Mouse (Mus musculus) layer of hippocampus, postnatal 25 days (tissue): ENCODE data around the gene Ptgdr. TPM values are rescaled to one million over a fixed set of nuclear protein-coding genes. Genes with fewer than 3 reads are reported as not detected.
"Not testable (repeated sequence)": the region's sequence is repeated elsewhere in the genome, so short reads cannot be mapped to it uniquely, and the experiment has no call there.

ENCODE experiments used
- DNase-seq, 2 experiments: peaks; one replicate each; pipeline ENCODE4 v3.0.0; 2022; ENCODE audit warnings: mixed read lengths in 2 of 2, low spot score in 1 of 2; ENCODE audit errors: extremely low spot score in 1 of 2
- total RNA-seq, 2 experiments: library from RNA; stranded (reverse); gene quantifications; 2 replicates each; pipeline ENCODE4 v1.2.3; 2021

Ptgdr gene
- total RNA-seq, 2 experiments from 2014 or later = 0.32 to 0.59 TPM

- no peak for DNase-seq
Measured at GRCm38 (mm10) chr14:44821177-44822057, 37.8 kb downstream of the Ptgdr start.

DNA sequence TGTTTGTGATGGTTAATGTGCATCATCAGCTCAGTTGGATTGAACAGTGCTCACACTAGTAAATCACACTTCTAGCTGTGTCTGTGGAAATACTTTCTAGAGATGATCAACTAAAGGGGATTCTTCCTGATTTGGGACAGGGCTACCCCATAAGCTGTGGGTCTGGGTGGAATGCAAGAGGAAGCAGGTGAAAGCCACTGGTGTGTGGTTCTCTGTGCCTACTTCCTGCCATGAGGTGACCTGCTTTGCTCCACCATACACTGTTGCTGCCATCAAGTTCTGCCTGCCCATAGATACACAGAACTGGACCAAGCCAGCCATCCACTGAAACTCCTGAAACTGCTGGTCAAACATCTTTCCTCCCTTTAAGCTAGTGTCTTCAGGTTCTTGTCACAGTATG, 46.0 kb downstream of the Ptgdr start:
- not testable (repeated sequence) for DNase-seq

Other genes with a start within 250 kb of the Ptgdr start
- gene Gm5624, start 231.4 kb downstream of the Ptgdr start, total RNA-seq = not detected
- gene Gm8257, start 152.9 kb downstream of the Ptgdr start, total RNA-seq = not detected
- not detected for gene Gm8267, start 109.0 kb downstream of the Ptgdr start, total RNA-seq
- under 1 TPM; 0.22 to 0.23 TPM for gene Ptger2, start 128.8 kb upstream of the Ptgdr start, total RNA-seq